In genomic region chr19:46205680-46206079, GRCm38 (mm10) we compare ENCODE assay signal across 45 mouse cellular contexts. TPM values are rescaled to one million over a fixed set of nuclear protein-coding genes. Genes with fewer than 3 reads are reported as not detected.
"Had no signal": no experiment of that assay in that cellular context is flagged by ENCODE, and none has a peak within 500 bp of the region (broad histone marks: within the 10 kb centered on the region; RNA-seq: fewer than 3 reads in every experiment).

No protein-coding gene starts in this region.

- H3K4me1 ChIP-seq: heart, embryonic 10.5 days; heart, embryonic 12.5 days; heart, embryonic 15.5 days; hindbrain, embryonic 10.5 days; hindbrain, embryonic 13.5 days; hindbrain, embryonic 15.5 days; intestine, embryonic 15.5 days; kidney, embryonic 15.5 days had no signal

- H3K9me3 ChIP-seq: heart, embryonic 10.5 days; heart, embryonic 12.5 days; heart, embryonic 13.5 days; heart, embryonic 15.5 days; hindbrain, embryonic 10.5 days; hindbrain, embryonic 12.5 days; hindbrain, embryonic 13.5 days; hindbrain, embryonic 15.5 days; intestine, embryonic 15.5 days; kidney, embryonic 15.5 days had no signal

- H3K9ac ChIP-seq: heart, embryonic 12.5 days; heart, embryonic 13.5 days; heart, embryonic 15.5 days; hindbrain, embryonic 12.5 days; hindbrain, embryonic 13.5 days; hindbrain, embryonic 14.5 days; hindbrain, embryonic 15.5 days; intestine, embryonic 15.5 days; kidney, embryonic 15.5 days had no signal

- H3K4me2 ChIP-seq: heart, embryonic 11.5 days; heart, embryonic 12.5 days; heart, embryonic 13.5 days; heart, embryonic 15.5 days; hindbrain, embryonic 12.5 days; hindbrain, embryonic 13.5 days; hindbrain, embryonic 14.5 days; hindbrain, embryonic 15.5 days; intestine, embryonic 15.5 days; kidney, embryonic 15.5 days had no signal

- ATAC-seq: hindbrain, embryonic 16.5 days; hindbrain, postnatal 0 days; inflammation-experienced regulatory T-cells, adult 6 months; intestine, embryonic 15.5 days; intestine, embryonic 16.5 days; intestine, postnatal 0 days had no signal

- H3K27me3 ChIP-seq: heart, embryonic 12.5 days; heart, embryonic 13.5 days; heart, embryonic 15.5 days; hindbrain, embryonic 12.5 days; hindbrain, embryonic 13.5 days; hindbrain, embryonic 15.5 days; intestine, embryonic 15.5 days; kidney, embryonic 15.5 days had no signal

- H3K4me3 ChIP-seq: heart, embryonic 10.5 days; heart, embryonic 12.5 days; heart, embryonic 13.5 days; heart, embryonic 15.5 days; hindbrain, embryonic 10.5 days; hindbrain, embryonic 12.5 days; hindbrain, embryonic 13.5 days; hindbrain, embryonic 15.5 days; intestine, embryonic 15.5 days; kidney, embryonic 15.5 days; layer of hippocampus, adult 2 months had no signal

- H3K27ac ChIP-seq: heart, embryonic 10.5 days; heart, embryonic 13.5 days; heart, embryonic 15.5 days; hindbrain, embryonic 10.5 days; hindbrain, embryonic 12.5 days; hindbrain, embryonic 13.5 days; hindbrain, embryonic 14.5 days; hindbrain, embryonic 15.5 days; hindbrain, postnatal 0 days; intestine, embryonic 15.5 days; kidney, embryonic 15.5 days; kidney, postnatal 0 days; layer of hippocampus, adult 2 months had no signal

- DNase-seq: heart, postnatal 10 days; heart, postnatal 14 days; heart, postnatal 4 days; kidney, adult 11 months; kidney, adult 18-20 months; kidney, adult 2 months; kidney, adult 8-10 months; kidney, adult 9 months; kidney, postnatal 10 days; kidney, postnatal 14 days; kidney, postnatal 25 days; kidney, postnatal 36 days; kidney, postnatal 4 days; layer of hippocampus, adult 9-11 months; layer of hippocampus, postnatal 36 days had no signal

- H3K36me3 ChIP-seq: heart, embryonic 10.5 days; heart, embryonic 15.5 days; hindbrain, embryonic 10.5 days; hindbrain, embryonic 12.5 days; hindbrain, embryonic 13.5 days; hindbrain, embryonic 15.5 days; intestine, embryonic 15.5 days; kidney, embryonic 15.5 days had no signal

RNA-seq across cellular contexts. Expression of gene Pitx3, which starts 57.6 kb away (rescaled TPM):
- total RNA-seq: heart, postnatal 4 days; hematopoietic stem cell, adult 5-6 weeks; layer of hippocampus, adult 18-20 months; layer of hippocampus, adult 2 months; layer of hippocampus, adult 8-10 months; layer of hippocampus, postnatal 10 days; layer of hippocampus, postnatal 14 days; layer of hippocampus, postnatal 25 days; layer of hippocampus, postnatal 36 days; left cerebral cortex, adult 18-20 months had no signal
- polyA plus RNA-seq: heart, postnatal 0 days; hindbrain, embryonic 10.5 days; hindbrain, embryonic 14.5 days; hindbrain, postnatal 0 days; inflammation-experienced regulatory T-cells, adult 6 months; intestine, embryonic 14.5 days; intestine, embryonic 15.5 days; intestine, embryonic 16.5 days; intestine, postnatal 0 days; kidney, embryonic 14.5 days; kidney, postnatal 0 days; large intestine, adult 2 months had no signal
